Comparison of ENCODE assay signal across 19 mouse cellular contexts in genomic region chr3:138837651-138838050, GRCm38 (mm10).
"Had no signal": no experiment of that assay in that cellular context is flagged by ENCODE, and none has a peak within 500 bp of the region (broad histone marks: within the 10 kb centered on the region; RNA-seq: fewer than 3 reads in every experiment).

No protein-coding gene starts in this region.

- H3K4me2 ChIP-seq: lung, embryonic 15.5 days; midbrain, embryonic 12.5 days; neural tube, embryonic 12.5 days; neural tube, embryonic 15.5 days; stomach, embryonic 15.5 days had no signal

- H3K27me3 ChIP-seq: lung, embryonic 15.5 days; midbrain, embryonic 12.5 days; neural tube, embryonic 12.5 days; neural tube, embryonic 15.5 days; stomach, embryonic 15.5 days had no signal

- DNase-seq: liver, postnatal 0 days; lung, adult 2 months; lung, postnatal 14 days; lung, postnatal 4 days; midbrain, embryonic 14.5 days; right cerebral cortex, postnatal 14 days; thymus, adult 2 months; thymus, postnatal 25 days; thymus, postnatal 4 days had no signal

- H3K4me3 ChIP-seq: lung, embryonic 15.5 days; midbrain, embryonic 10.5 days; midbrain, embryonic 12.5 days; myocyte; neural tube, embryonic 12.5 days; neural tube, embryonic 15.5 days; stomach, embryonic 15.5 days had no signal

- ATAC-seq: liver, postnatal 0 days; lung, postnatal 0 days; midbrain, embryonic 16.5 days had no signal

- H3K36me3 ChIP-seq: lung, embryonic 15.5 days; midbrain, embryonic 10.5 days; midbrain, embryonic 12.5 days; neural tube, embryonic 12.5 days; neural tube, embryonic 15.5 days; stomach, embryonic 15.5 days had no signal

- H3K4me1 ChIP-seq: stomach, embryonic 15.5 days had no signal

- H3K27ac ChIP-seq: lung, embryonic 15.5 days; midbrain, embryonic 10.5 days; midbrain, embryonic 12.5 days; neural tube, embryonic 12.5 days; neural tube, embryonic 15.5 days; stomach, embryonic 15.5 days; stomach, postnatal 0 days had no signal

- H3K9me3 ChIP-seq: lung, embryonic 15.5 days; midbrain, embryonic 10.5 days; midbrain, embryonic 12.5 days; neural tube, embryonic 12.5 days; neural tube, embryonic 15.5 days; stomach, embryonic 15.5 days had no signal

- H3K9ac ChIP-seq: liver, postnatal 0 days; lung, embryonic 15.5 days; midbrain, embryonic 12.5 days; neural tube, embryonic 12.5 days; neural tube, embryonic 15.5 days; stomach, embryonic 15.5 days had no signal
